Mouse (Mus musculus) neural tube, embryonic 11.5 days (tissue): ENCODE data around the gene Ctnna2. TPM values are rescaled to one million over a fixed set of nuclear protein-coding genes. Genes with fewer than 3 reads are reported as not detected.
A peak's percentile ranks its signal among the peaks of the same experiment; 100 is the strongest.

Experiments
- ATAC-seq: fragments of 200-750 bp; cut with Nextera tagmentation; 2 replicates; pipeline ENCODE4 v1.8.0; 2017; ENCODE audit warnings: moderate number of reproducible peaks, mild to moderate bottlenecking, moderate TSS enrichment, moderate library complexity; ENCODE audit not compliant: insufficient read depth, low FRiP score, low TSS enrichment
- DNase-seq: peaks from one replicate; pipeline ENCODE4 v3.0.0-alpha.2; 2015; ENCODE audit warnings: low spot score
- H3K27ac ChIP-seq: fragments of 300-500 bp; sonication (generic); 2 replicates; pipeline ENCODE4 v1.5.1; 2014; ENCODE audit warnings: low read depth, mild to moderate bottlenecking, low read length
- H3K27me3 ChIP-seq: fragments of 300-500 bp; sonication (generic); 2 replicates; pipeline ENCODE4 v1.6.1; 2014; ENCODE audit warnings: mild to moderate bottlenecking, low read length, mixed read lengths; ENCODE audit not compliant: control insufficient read depth, insufficient read depth
- H3K36me3 ChIP-seq: fragments of 300-500 bp; sonication (generic); 2 replicates; pipeline ENCODE4 v1.6.1; 2014; ENCODE audit warnings: mild to moderate bottlenecking, low read length, moderate library complexity, mixed read lengths; ENCODE audit not compliant: control insufficient read depth, insufficient read depth
- H3K4me1 ChIP-seq: fragments of 300-500 bp; sonication (generic); 2 replicates; pipeline ENCODE4 v1.6.1; 2014; ENCODE audit warnings: low read length, mixed read lengths; ENCODE audit not compliant: control insufficient read depth, insufficient read depth
- H3K4me2 ChIP-seq: fragments of 300-500 bp; sonication (generic); 2 replicates; pipeline ENCODE4 v1.6.1; 2014; ENCODE audit warnings: low read depth, mild to moderate bottlenecking, moderate library complexity
- H3K4me3 ChIP-seq: fragments of 300-500 bp; sonication (generic); 2 replicates; pipeline ENCODE4 v1.5.1; 2014; ENCODE audit warnings: low read depth, low read length
- H3K9ac ChIP-seq: fragments of 300-500 bp; sonication (generic); 2 replicates; pipeline ENCODE4 v1.6.1; 2014; ENCODE audit warnings: mild to moderate bottlenecking, low read length
- H3K9me3 ChIP-seq: fragments of 300-500 bp; sonication (generic); 2 replicates; pipeline ENCODE4 v1.6.1; 2016; ENCODE audit warnings: low read length; ENCODE audit not compliant: control insufficient read depth
- WGBS: fragments of 180-500 bp; shearing (Covaris S2); extraction: QIAGEN DNeasy Blood & Tissue Kit; methylation state at CpG from one replicate; pipeline ENCODE4 v1.1.7; 2014; 5-methylcytosine and 5-hydroxymethylcytosine counted together
- polyA plus RNA-seq: library from polyadenylated mRNA; unstranded; fragments of >200 nt; fragmentation: Nextera tagmentation; extraction: Ambion mirVana; gene quantifications from 2 replicates; pipeline ENCODE4 v1.2.1, GENCODE M21; 2014

Ctnna2 gene
- polyA plus RNA-seq, 1 experiment from 2014 or later, result 54.7 TPM

- Histone ChIP-seq H3K36me3 (no peaks in the 10 kb centered on the region), H3K9me3 (no peaks in the 10 kb centered on the region), H3K9ac (no peak overlapping the region), H3K4me1 (no peaks in the 10 kb centered on the region), H3K27me3 (no peaks in the 10 kb centered on the region), H3K4me3 (no peak overlapping the region), H3K27ac (no peak overlapping the region), H3K4me2 (no peak overlapping the region)
- 74% methylated on average over 2 of the region's 2 CpGs for WGBS
- no peak for ATAC-seq
- DNase-seq, result no peak
Observed at GRCm38 (mm10) chr6:77521836-77522235, 457.7 kb downstream of the Ctnna2 start.

DNA sequence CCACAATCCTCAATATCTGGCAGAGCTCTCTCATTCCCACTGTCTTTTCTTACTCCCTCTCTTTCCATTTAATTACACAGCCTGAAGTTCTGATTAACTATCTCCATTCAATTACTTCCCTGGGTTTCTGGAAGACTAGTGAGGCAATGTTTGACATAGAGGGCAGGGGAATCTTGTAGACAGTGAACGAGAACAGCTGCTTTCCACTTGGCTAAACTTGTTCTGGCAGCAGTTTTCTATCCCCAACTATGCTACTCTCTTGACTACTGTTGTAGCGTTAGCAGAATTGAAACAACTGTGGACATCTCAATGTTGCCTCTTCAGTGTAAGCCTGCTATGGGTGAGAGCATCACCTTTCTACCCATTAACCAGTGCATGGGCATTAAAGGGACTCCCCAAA lies 463.0 kb downstream of the Ctnna2 start:
- H3K27ac ChIP-seq, result no peak overlapping the region
- ATAC-seq, result no peak
- 71% methylated on average over 2 of the region's 2 CpGs for WGBS

DNA sequence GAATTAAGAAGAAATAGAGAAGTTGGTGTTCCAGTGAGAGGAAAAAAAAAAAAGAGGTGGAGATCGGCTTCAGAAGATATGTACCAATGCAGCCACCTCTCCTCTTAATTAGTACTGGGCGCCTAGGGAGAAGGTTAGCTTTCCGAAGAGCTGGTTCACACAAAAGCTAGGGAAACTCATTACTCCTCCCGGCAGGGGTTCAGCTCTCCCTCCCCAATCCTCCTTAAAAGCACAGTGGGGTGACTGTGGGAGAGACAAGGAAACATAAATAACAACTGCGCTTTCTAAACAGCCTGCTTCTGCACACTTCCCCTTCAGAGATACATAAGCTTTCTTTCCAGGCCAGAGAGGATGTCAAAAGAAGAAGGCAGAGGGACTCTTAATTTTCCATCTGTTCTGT lies 467.7 kb downstream of the Ctnna2 start:
- no peak for ATAC-seq
- WGBS, result 2% methylated on average over 5 of the region's 5 CpGs
- DNase-seq, result peak; percentile 27
- no peak overlapping the region for H3K9ac ChIP-seq
- H3K27ac ChIP-seq, result no peak overlapping the region
- H3K9me3 ChIP-seq, result no peaks in the 10 kb centered on the region
- peaks cover 6% of the 10 kb centered on the region for H3K4me1 ChIP-seq
- no peaks in the 10 kb centered on the region for H3K27me3 ChIP-seq
- H3K36me3 ChIP-seq, result no peaks in the 10 kb centered on the region
- H3K4me3 ChIP-seq, result no peak overlapping the region
- no peak overlapping the region for H3K4me2 ChIP-seq

More for the DNA sequence above, 463.0 kb downstream of the Ctnna2 start:
- Histone ChIP-seq H3K4me1 (peaks cover 6% of the 10 kb centered on the region), H3K4me2 (no peak overlapping the region), H3K9me3 (no peaks in the 10 kb centered on the region), H3K9ac (no peak overlapping the region), H3K4me3 (no peak overlapping the region), H3K27me3 (no peaks in the 10 kb centered on the region), H3K36me3 (no peaks in the 10 kb centered on the region)
- DNase-seq, result no peak

DNA sequence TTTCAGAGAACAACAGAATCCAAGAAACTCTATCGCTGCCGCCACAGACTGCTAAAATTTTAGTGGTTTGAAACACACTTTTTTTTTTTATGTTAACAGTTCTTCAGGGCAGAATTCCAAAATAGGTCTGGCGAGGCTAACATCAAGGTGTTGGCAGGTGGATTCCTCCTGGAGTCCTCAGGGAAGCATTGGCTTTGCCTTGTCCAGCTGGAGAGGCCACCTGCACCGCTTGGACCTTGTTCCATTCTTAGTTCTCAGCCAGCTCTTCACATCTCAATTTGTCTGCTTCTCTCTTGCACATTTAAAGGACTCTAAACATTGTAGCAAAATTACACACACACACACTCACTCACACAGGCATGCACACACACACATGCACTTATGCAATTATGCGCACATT lies 487.8 kb downstream of the Ctnna2 start:
- no peaks in the 10 kb centered on the region for H3K9me3 ChIP-seq
- 88% methylated on average over 5 of the region's 5 CpGs for WGBS
- H3K4me2 ChIP-seq, result no peak overlapping the region
- ATAC-seq (no peak), DNase-seq (no peak)
- H3K27ac ChIP-seq, result no peak overlapping the region
- no peak overlapping the region for H3K4me3 ChIP-seq
- no peak overlapping the region for H3K9ac ChIP-seq
- H3K4me1 ChIP-seq, result no peaks in the 10 kb centered on the region
- H3K27me3 ChIP-seq, result no peaks in the 10 kb centered on the region
- H3K36me3 ChIP-seq, result no peaks in the 10 kb centered on the region

DNA sequence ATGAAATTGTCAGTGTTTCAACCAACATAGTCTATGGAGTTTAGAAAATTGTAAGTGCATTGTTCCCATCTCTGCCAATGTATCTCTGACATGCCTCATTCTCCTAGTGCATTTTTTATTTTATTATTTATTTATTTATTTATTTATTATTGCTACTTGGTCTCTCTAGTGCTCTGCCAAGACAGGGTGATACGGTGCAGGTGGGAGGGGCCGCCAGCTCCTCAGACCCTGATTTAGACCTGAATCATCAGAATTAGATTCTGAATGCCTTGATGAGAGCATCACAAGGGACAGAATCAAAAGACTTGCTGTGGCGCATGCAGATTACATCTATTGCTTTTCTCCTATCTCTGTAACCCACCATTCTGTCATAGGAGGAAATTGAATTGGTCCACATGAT lies 492.8 kb downstream of the Ctnna2 start:
- H3K4me2 ChIP-seq, result no peak overlapping the region
- no peaks in the 10 kb centered on the region for H3K4me1 ChIP-seq
- 91% methylated on average over 3 of the region's 3 CpGs for WGBS
- DNase-seq (no peak), ATAC-seq (no peak)
- no peaks in the 10 kb centered on the region for H3K27me3 ChIP-seq
- no peak overlapping the region for H3K4me3 ChIP-seq
- H3K9ac ChIP-seq, result no peak overlapping the region
- H3K27ac ChIP-seq, result no peak overlapping the region
- no peaks in the 10 kb centered on the region for H3K36me3 ChIP-seq
- no peaks in the 10 kb centered on the region for H3K9me3 ChIP-seq

DNA sequence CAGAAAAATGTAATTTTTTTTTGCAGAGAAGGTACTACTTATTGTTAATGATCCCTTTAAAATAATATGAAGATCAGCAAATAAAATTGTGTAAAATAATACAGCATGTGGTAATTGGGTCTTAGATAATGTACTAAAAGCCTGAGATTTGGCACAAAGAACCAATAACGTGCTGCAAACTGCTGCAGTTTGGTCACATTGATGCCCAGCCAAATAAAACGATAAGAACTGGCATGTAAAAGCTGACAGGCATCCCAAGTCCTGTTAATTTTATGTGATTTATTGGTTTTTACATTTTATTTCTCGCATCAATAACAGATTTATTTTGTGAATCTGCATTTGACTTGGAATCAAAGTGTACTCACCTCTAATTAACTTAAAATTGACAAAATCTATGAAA lies 497.4 kb downstream of the Ctnna2 start:
- no peaks in the 10 kb centered on the region for H3K27me3 ChIP-seq
- DNase-seq (no peak), ATAC-seq (no peak)
- no peak overlapping the region for H3K27ac ChIP-seq
- no peaks in the 10 kb centered on the region for H3K4me1 ChIP-seq
- no peak overlapping the region for H3K4me3 ChIP-seq
- H3K9ac ChIP-seq, result no peak overlapping the region
- no peaks in the 10 kb centered on the region for H3K9me3 ChIP-seq
- H3K4me2 ChIP-seq, result no peak overlapping the region
- no peaks in the 10 kb centered on the region for H3K36me3 ChIP-seq
- 87% methylated on average over 3 of the region's 3 CpGs for WGBS

GRCm38 (mm10) chr6:77475354-77475753 lies 504.1 kb downstream of the Ctnna2 start:
- no peak for ATAC-seq
- H3K4me2 ChIP-seq, result no peak overlapping the region
- H3K27me3 ChIP-seq, result no peaks in the 10 kb centered on the region
- H3K9ac ChIP-seq, result no peak overlapping the region
- no peaks in the 10 kb centered on the region for H3K36me3 ChIP-seq
- no peak overlapping the region for H3K27ac ChIP-seq
- H3K4me3 ChIP-seq, result no peak overlapping the region
- no peaks in the 10 kb centered on the region for H3K9me3 ChIP-seq
- DNase-seq, result no peak
- H3K4me1 ChIP-seq, result no peaks in the 10 kb centered on the region
- 52% methylated on average over 1 of the region's 1 CpGs for WGBS

GRCm38 (mm10) chr6:77473256-77473655 lies 506.2 kb downstream of the Ctnna2 start:
- Histone ChIP-seq H3K4me3 (no peak overlapping the region), H3K4me2 (no peak overlapping the region), H3K4me1 (no peaks in the 10 kb centered on the region), H3K27me3 (no peaks in the 10 kb centered on the region), H3K9ac (no peak overlapping the region), H3K27ac (no peak overlapping the region), H3K9me3 (no peaks in the 10 kb centered on the region), H3K36me3 (no peaks in the 10 kb centered on the region)
- DNase-seq (no peak), ATAC-seq (no peak)
- 83% methylated on average over 7 of the region's 7 CpGs for WGBS

GRCm38 (mm10) chr6:77468058-77468457 lies 511.4 kb downstream of the Ctnna2 start:
- no peak for DNase-seq
- WGBS, result 67% methylated on average over 3 of the region's 3 CpGs
- Histone ChIP-seq H3K4me2 (no peak overlapping the region), H3K9me3 (no peaks in the 10 kb centered on the region), H3K4me1 (no peaks in the 10 kb centered on the region), H3K36me3 (no peaks in the 10 kb centered on the region), H3K4me3 (no peak overlapping the region), H3K27me3 (no peaks in the 10 kb centered on the region), H3K27ac (no peak overlapping the region), H3K9ac (no peak overlapping the region)
- ATAC-seq, result no peak
